Mouse (Mus musculus) stomach, postnatal 0 days (tissue): ENCODE data around the gene Herc1. TPM values are rescaled to one million over a fixed set of nuclear protein-coding genes. Genes with fewer than 3 reads are reported as not detected.

Experiments
- ATAC-seq: fragments of 200-750 bp; cut with Nextera tagmentation; 2 replicates; pipeline ENCODE4 v1.8.0; 2017; ENCODE audit not compliant: low FRiP score, low TSS enrichment
- DNase-seq: peaks from one replicate; pipeline ENCODE4 v3.0.0-alpha.2; 2016; ENCODE audit warnings: low spot score
- H3K27ac ChIP-seq: fragments of 300-500 bp; sonication (generic); replicated peaks from 2 replicates; pipeline ENCODE4 v1.5.1; 2014; ENCODE audit warnings: mild to moderate bottlenecking, control low read depth
- H3K27me3 ChIP-seq: fragments of 300-500 bp; sonication (generic); 2 replicates; pipeline ENCODE4 v1.6.1; 2014; ENCODE audit warnings: low read length; ENCODE audit not compliant: control insufficient read depth, insufficient read depth
- H3K36me3 ChIP-seq: fragments of 300-500 bp; sonication (generic); 2 replicates; pipeline ENCODE4 v1.6.1; 2014; ENCODE audit warnings: low read length, mixed read lengths; ENCODE audit not compliant: control insufficient read depth, insufficient read depth
- H3K4me1 ChIP-seq: fragments of 300-500 bp; sonication (generic); replicated peaks from 2 replicates; pipeline ENCODE4 v1.6.1; 2014; ENCODE audit warnings: antibody characterized with exemption; ENCODE audit not compliant: control insufficient read depth, insufficient read depth
- H3K4me2 ChIP-seq: fragments of 300-500 bp; sonication (generic); replicated peaks from 2 replicates; pipeline ENCODE4 v1.6.1; 2014; ENCODE audit warnings: low read depth, mild to moderate bottlenecking, control low read depth, moderate library complexity
- H3K4me3 ChIP-seq: fragments of 300-500 bp; sonication (generic); 2 replicates; pipeline ENCODE4 v1.5.1; 2014; ENCODE audit warnings: low read depth, low read length, control low read depth
- H3K9ac ChIP-seq: fragments of 300-500 bp; sonication (generic); 2 replicates; pipeline ENCODE4 v1.6.1; 2014; ENCODE audit warnings: mild to moderate bottlenecking, low read length, control low read depth, mixed read lengths
- H3K9me3 ChIP-seq: fragments of 300-500 bp; sonication (generic); 2 replicates; pipeline ENCODE4 v1.6.1; 2016; ENCODE audit warnings: low read length; ENCODE audit not compliant: control insufficient read depth
- CTCF ChIP-seq: IDR thresholded peaks from 2 replicates; pipeline ENCODE4 v1.5.1; 2016; ENCODE audit warnings: antibody characterized with exemption, low read depth, mild to moderate bottlenecking, moderate library complexity
- EP300 ChIP-seq: optimal IDR thresholded peaks from 2 replicates; pipeline ENCODE3; 2016; ENCODE audit warnings: antibody characterized with exemption
- WGBS: fragments of 180-500 bp; shearing (Covaris S2); extraction: QIAGEN DNeasy Blood & Tissue Kit; methylation state at CpG from one replicate; pipeline ENCODE4 v1.1.7; 2014; 5-methylcytosine and 5-hydroxymethylcytosine counted together
- polyA plus RNA-seq: library from polyadenylated mRNA; unstranded; fragments of >200 nt; fragmentation: Nextera tagmentation; extraction: Ambion mirVana; gene quantifications from 2 replicates; pipeline ENCODE4 v1.2.1, GENCODE M21; 2015

The Herc1 gene
- polyA plus RNA-seq, 1 experiment from 2014 or later = 7.7 TPM

DNA sequence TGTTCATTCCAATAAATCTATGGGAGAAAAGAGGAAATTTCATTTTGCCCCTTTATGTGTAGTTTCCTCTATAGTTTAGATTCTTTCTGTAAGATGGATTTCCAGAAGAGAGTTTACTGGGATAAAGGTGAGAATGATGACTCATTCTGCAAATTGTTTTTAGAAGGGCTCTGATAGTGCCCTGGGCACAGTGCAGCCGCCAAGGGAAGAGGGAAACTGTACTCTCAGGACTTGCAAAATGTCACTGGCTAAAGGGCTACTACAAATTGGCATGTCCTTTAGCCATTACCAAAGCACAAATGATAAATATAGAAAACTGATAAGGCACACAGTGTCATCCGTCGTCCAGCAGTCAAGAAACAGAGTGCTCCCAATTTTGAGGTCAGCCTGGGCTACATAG lies 19.8 kb upstream of the Herc1 start:
- Histone ChIP-seq H3K27ac (no peak overlapping the region), H3K9me3 (no peaks in the 10 kb centered on the region), H3K4me2 (no peak overlapping the region), H3K4me3 (no peak overlapping the region), H3K9ac (no peak overlapping the region), H3K27me3 (no peaks in the 10 kb centered on the region), H3K36me3 (no peaks in the 10 kb centered on the region), H3K4me1 (no peaks in the 10 kb centered on the region)
- 47% methylated on average over 3 of the region's 3 CpGs for WGBS
- TF ChIP-seq CTCF = no peak
- DNase-seq (no peak), ATAC-seq (peak; percentile 59; the same call in 1 of the 2 replicates)

DNA sequence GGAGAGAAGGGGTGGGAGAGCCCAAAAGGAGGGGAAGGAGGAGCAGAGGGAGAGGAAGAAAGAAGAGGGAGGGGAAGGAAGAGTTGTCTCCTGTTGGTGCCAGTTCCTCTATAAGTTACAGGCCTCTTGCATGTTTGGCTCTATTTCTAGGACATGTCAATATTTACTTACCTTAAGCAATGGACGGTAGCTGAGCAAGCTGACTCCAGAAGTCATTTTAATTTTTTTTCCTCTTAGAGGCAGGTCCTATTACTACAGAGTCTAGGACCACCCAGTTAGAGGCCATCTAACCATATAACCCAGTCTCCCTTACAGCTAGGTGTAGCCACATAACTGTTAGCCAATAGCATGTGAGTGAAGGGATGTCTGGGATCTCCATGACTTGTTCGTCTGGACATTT lies 18.7 kb upstream of the Herc1 start:
- H3K4me1 ChIP-seq = no peaks in the 10 kb centered on the region
- no peak for TF ChIP-seq EP300
- TF ChIP-seq CTCF = no peak
- 49% methylated on average over 2 of the region's 2 CpGs for WGBS
- H3K4me2 ChIP-seq = no peak overlapping the region
- no peaks in the 10 kb centered on the region for H3K27me3 ChIP-seq
- ATAC-seq = peak; percentile 53; the same call in 1 of the 2 replicates
- H3K27ac ChIP-seq = no peak overlapping the region
- H3K9ac ChIP-seq = no peak overlapping the region
- H3K4me3 ChIP-seq = no peak overlapping the region
- H3K9me3 ChIP-seq = no peaks in the 10 kb centered on the region
- H3K36me3 ChIP-seq = no peaks in the 10 kb centered on the region
- no peak for DNase-seq

DNA sequence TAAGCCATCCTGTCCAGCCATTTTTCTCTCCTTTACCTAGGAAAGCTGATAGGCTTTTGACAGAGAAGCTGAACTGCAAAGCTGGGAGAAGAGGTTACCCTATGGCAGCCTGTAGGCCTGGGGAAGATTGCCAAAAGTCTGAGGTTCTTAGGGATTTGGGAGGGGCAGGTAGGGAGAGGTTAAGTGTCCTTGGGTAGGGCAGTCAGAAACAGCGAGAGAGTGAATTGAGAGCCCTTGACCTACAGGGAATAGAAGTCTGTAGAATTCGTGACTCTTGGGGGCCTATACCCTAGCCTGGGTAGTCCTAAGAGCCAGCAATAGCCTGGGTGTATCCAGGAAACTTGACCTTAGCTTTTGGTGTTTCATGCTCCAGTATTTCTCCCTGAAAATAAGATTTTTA lies 17.9 kb upstream of the Herc1 start:
- H3K4me2 ChIP-seq = no peak overlapping the region
- no peak overlapping the region for H3K4me3 ChIP-seq
- H3K9ac ChIP-seq = no peak overlapping the region
- no peaks in the 10 kb centered on the region for H3K36me3 ChIP-seq
- 80% methylated on average over 2 of the region's 2 CpGs for WGBS
- no peaks in the 10 kb centered on the region for H3K9me3 ChIP-seq
- H3K27me3 ChIP-seq = no peaks in the 10 kb centered on the region
- ATAC-seq (no peak), DNase-seq (no peak)
- no peak overlapping the region for H3K27ac ChIP-seq
- TF ChIP-seq EP300 = no peak
- TF ChIP-seq CTCF = no peak
- H3K4me1 ChIP-seq = no peaks in the 10 kb centered on the region

DNA sequence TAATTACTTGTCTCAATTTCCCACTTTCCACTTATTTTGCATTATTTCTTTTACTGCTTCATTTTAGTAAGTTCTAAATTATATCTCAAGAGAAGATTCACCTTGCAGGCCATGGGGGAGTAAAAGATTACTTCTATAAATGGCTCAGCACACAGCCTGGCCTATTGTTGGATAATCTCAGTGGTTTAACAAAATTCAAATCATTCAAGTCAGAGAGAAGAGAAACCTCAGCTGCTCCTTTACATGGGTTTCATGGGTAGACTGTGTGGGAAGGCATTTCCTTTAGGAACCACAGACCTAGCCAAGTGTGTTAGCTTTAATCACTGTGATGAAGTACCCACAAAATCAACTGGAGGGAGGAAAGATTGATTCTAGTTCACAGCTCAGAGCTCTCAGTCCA lies 13.0 kb upstream of the Herc1 start:
- no peak overlapping the region for H3K9ac ChIP-seq
- H3K4me1 ChIP-seq = no peaks in the 10 kb centered on the region
- no peak overlapping the region for H3K4me3 ChIP-seq
- DNase-seq = no peak
- H3K9me3 ChIP-seq = no peaks in the 10 kb centered on the region
- no peak for TF ChIP-seq CTCF
- no peak for TF ChIP-seq EP300
- H3K27me3 ChIP-seq = no peaks in the 10 kb centered on the region
- no peak overlapping the region for H3K27ac ChIP-seq
- no peaks in the 10 kb centered on the region for H3K36me3 ChIP-seq
- ATAC-seq = no peak
- H3K4me2 ChIP-seq = no peak overlapping the region

DNA sequence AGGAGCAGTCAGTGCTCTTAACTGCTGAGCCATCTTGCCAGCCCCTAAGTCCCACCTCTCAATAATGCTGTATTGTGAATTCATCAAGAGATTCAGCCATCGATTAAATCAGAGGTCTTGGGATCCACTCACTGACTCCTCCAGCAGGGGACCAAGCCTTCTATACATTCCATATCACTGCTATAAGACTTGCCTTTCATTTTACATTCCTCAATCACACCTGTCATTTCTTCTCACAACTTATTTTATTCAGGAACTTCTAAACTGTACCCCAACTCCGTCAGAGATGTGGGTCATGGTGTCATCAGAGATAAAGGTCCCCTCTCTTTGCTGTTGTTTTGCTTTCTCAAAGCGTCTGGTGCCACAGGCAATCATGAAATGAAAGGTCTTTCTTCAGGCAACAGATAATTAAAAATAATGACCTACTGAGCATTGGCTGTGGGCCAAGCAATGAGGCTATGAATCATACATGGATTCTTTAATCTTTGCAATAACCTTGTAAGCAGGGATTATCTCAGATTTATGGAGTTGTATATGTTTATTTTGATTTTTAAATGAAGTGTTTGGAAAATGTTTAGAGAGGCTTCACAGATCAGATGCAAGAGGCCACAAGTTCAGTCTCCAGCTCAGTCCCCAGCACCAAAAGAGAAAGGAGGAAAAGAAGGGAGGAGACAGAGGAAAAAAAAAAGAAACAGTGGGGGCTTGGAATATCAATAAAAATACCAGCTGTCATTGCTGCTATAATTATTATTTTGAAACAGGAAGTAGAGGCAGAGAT lies 12.1 kb upstream of the Herc1 start:
- Histone ChIP-seq H3K27ac (no peak overlapping the region), H3K27me3 (no peaks in the 10 kb centered on the region), H3K9ac (no peak overlapping the region), H3K9me3 (no peaks in the 10 kb centered on the region), H3K4me1 (no peaks in the 10 kb centered on the region), H3K4me2 (no peak overlapping the region), H3K36me3 (no peaks in the 10 kb centered on the region), H3K4me3 (no peak overlapping the region)
- ATAC-seq (no peak), DNase-seq (no peak)
- WGBS = 38% methylated on average over 3 of the region's 3 CpGs
- TF ChIP-seq CTCF (no peak), EP300 (no peak)

DNA sequence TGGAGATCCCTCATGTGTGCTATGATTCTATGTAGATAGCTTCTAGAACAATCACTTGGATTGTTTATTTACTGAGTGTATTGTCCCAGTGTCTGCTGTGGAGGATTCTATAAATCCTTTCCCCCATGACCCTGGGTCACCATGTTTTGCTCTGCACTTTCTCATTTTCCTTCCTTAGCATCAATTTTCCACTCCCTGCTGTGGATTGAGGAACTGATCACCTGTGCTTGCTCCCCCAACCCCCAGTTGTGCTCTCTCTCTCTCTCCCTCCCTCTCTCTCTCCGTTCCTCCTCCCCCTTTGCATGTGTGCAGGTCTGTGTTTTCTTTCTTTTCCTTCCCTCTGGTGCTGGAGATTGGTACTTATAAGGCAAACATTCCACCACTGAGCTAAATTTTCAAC lies 10.5 kb upstream of the Herc1 start:
- H3K9ac ChIP-seq = no peak overlapping the region
- no peaks in the 10 kb centered on the region for H3K27me3 ChIP-seq
- no peak for DNase-seq
- H3K4me1 ChIP-seq = no peaks in the 10 kb centered on the region
- H3K4me3 ChIP-seq = no peak overlapping the region
- no peak for TF ChIP-seq EP300
- TF ChIP-seq CTCF = no peak
- no peaks in the 10 kb centered on the region for H3K9me3 ChIP-seq
- ATAC-seq = no peak
- WGBS = 50% methylated on average over 1 of the region's 1 CpGs
- no peak overlapping the region for H3K4me2 ChIP-seq
- H3K36me3 ChIP-seq = no peaks in the 10 kb centered on the region
- no peak overlapping the region for H3K27ac ChIP-seq
